Mouse (Mus musculus) kidney, embryonic 15.5 days (tissue): ENCODE results near the gene St7. TPM values are rescaled to one million over a fixed set of nuclear protein-coding genes. Genes with fewer than 3 reads are reported as not detected.
A peak's percentile ranks its signal among the peaks of the same experiment; 100 is the strongest.

Source experiments
- ATAC-seq: fragments of 200-750 bp; cut with Nextera tagmentation; replicated peaks from 2 replicates; pipeline ENCODE4 v1.8.0; 2017; ENCODE audit warnings: moderate TSS enrichment; ENCODE audit not compliant: low FRiP score
- H3K27ac ChIP-seq: fragments of 300-500 bp; sonication (generic); 2 replicates; pipeline ENCODE4 v1.5.1; 2015; ENCODE audit warnings: mild to moderate bottlenecking, inconsistent platforms
- H3K27me3 ChIP-seq: fragments of 300-500 bp; sonication (generic); 2 replicates; pipeline ENCODE4 v1.6.1; 2015; ENCODE audit warnings: inconsistent platforms
- H3K36me3 ChIP-seq: fragments of 300-500 bp; sonication (generic); 2 replicates; pipeline ENCODE4 v1.6.1; 2015; ENCODE audit warnings: inconsistent platforms
- H3K4me1 ChIP-seq: fragments of 300-500 bp; sonication (generic); 2 replicates; pipeline ENCODE4 v1.6.1; 2015; ENCODE audit warnings: inconsistent platforms
- H3K4me2 ChIP-seq: fragments of 300-500 bp; sonication (generic); 2 replicates; pipeline ENCODE4 v1.6.1; 2015; ENCODE audit warnings: moderate library complexity, mild to moderate bottlenecking, inconsistent platforms
- H3K4me3 ChIP-seq: fragments of 300-500 bp; sonication (generic); replicated peaks from 2 replicates; pipeline ENCODE4 v1.5.1; 2015; ENCODE audit warnings: mild to moderate bottlenecking, inconsistent platforms
- H3K9ac ChIP-seq: fragments of 300-500 bp; sonication (generic); 2 replicates; pipeline ENCODE4 v1.6.1; 2015; ENCODE audit warnings: mild to moderate bottlenecking, inconsistent platforms
- H3K9me3 ChIP-seq: fragments of 300-500 bp; sonication (generic); replicated peaks from 2 replicates; pipeline ENCODE4 v1.6.1; 2016; ENCODE audit warnings: inconsistent platforms
- WGBS: fragments of 180-500 bp; shearing (Covaris S2); methylation state at CpG from one replicate; pipeline ENCODE4 v1.1.7; 2015; ENCODE audit warnings: mixed read lengths; 5-methylcytosine and 5-hydroxymethylcytosine counted together
- polyA plus RNA-seq: library from polyadenylated mRNA; unstranded; fragments of >200 nt; fragmentation: Nextera tagmentation; extraction: Ambion mirVana; gene quantifications from 2 replicates; pipeline ENCODE4 v1.2.1, GENCODE M21; 2015

Gene St7
- 19.9 and 20.3 TPM in 2 replicates for polyA plus RNA-seq

DNA sequence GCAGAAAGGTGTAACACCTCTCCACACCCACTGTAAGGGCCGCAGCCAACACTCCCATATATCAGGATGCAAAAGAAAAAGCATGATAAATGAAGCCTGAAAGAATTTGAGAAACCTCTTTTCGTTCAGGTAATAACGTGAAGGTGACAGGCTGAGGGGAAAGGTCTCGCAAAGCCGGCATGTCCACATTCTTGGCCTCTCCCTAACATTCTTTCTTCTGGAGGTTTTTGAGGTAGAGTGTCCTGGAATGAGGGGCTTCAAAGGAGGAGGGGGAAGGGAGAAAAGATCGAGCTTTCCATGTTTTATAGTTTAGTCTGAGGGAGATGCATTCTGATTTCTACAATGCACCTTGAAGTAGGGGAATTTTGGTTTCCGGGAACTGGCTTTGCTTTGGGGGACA is at the start of gene St7:
Gene St7 (plus strand): TSS at position 287 of the 400 bp plus-strand sequence.
- Histone ChIP-seq H3K36me3 (peaks cover 7% of the 10 kb centered on the region; the same call in 1 of the 2 replicates), H3K27me3 (no peaks in the 10 kb centered on the region), H3K4me3 (peak within 1 kb of the TSS; percentile 82), H3K4me1 (peaks cover 18% of the 10 kb centered on the region), H3K4me2 (peak within 1 kb of the TSS; percentile 82), H3K9ac (peak within 1 kb of the TSS; percentile 82), H3K27ac (peak within 1 kb of the TSS; percentile 92), H3K9me3 (no peaks in the 10 kb centered on the region)
- no peak for ATAC-seq
- 61% methylated on average over 7 of the region's 7 CpGs for WGBS

- H3K27me3 ChIP-seq, result no peaks in the 10 kb centered on the region
- H3K4me1 ChIP-seq, result peaks cover 15% of the 10 kb centered on the region
- H3K9me3 ChIP-seq, result no peaks in the 10 kb centered on the region
- no peak overlapping the region for H3K9ac ChIP-seq
- no peak for ATAC-seq
- H3K27ac ChIP-seq, result no peak overlapping the region
- 68% methylated on average over 3 of the region's 3 CpGs for WGBS
- no peak overlapping the region for H3K4me3 ChIP-seq
- no peak overlapping the region for H3K4me2 ChIP-seq
- peaks cover 25% of the 10 kb centered on the region for H3K36me3 ChIP-seq
Observed at GRCm38 (mm10) chr6:17646107-17646506, 46.6 kb upstream of the St7 start.

DNA sequence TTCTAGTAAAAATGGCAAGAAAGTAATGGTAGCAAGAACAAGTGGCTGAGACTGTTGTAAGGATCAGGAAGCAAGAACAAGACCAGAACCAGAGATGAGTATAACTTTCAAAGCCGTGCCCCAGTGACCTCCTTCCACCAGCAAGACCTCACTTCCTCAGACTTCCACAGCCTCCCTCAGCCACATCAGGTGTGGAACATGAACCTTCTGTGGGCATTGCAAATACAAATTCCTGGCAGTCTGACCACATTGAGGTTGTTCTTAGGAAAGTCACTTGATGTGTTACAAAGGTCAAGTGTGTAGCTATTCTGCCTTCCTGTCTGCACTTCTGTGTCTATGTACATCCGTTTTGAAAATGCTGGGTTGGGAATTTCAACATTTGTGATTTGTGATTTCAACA is 40.6 kb upstream of the St7 start:
- no peak for ATAC-seq
- Histone ChIP-seq H3K27me3 (no peaks in the 10 kb centered on the region), H3K36me3 (peaks cover 66% of the 10 kb centered on the region), H3K27ac (no peak overlapping the region), H3K9ac (no peak overlapping the region), H3K4me1 (no peaks in the 10 kb centered on the region), H3K4me3 (no peak overlapping the region), H3K9me3 (no peaks in the 10 kb centered on the region), H3K4me2 (no peak overlapping the region)
- WGBS, result 83% methylated on average over 2 of the region's 2 CpGs

GRCm38 (mm10) chr6:17655080-17655479 is 37.7 kb upstream of the St7 start:
- no peaks in the 10 kb centered on the region for H3K27me3 ChIP-seq
- no peak overlapping the region for H3K27ac ChIP-seq
- ATAC-seq, result no peak
- no peak overlapping the region for H3K4me3 ChIP-seq
- whole genome bisulfite sequencing, result 91% methylated on average over 2 of the region's 2 CpGs
- peaks cover 63% of the 10 kb centered on the region for H3K36me3 ChIP-seq
- no peaks in the 10 kb centered on the region for H3K9me3 ChIP-seq
- H3K4me2 ChIP-seq, result no peak overlapping the region
- H3K4me1 ChIP-seq, result no peaks in the 10 kb centered on the region
- no peak overlapping the region for H3K9ac ChIP-seq

- H3K4me3 ChIP-seq, result no peak overlapping the region
- no peaks in the 10 kb centered on the region for H3K27me3 ChIP-seq
- WGBS, result 84% methylated on average over 1 of the region's 1 CpGs
- no peak overlapping the region for H3K27ac ChIP-seq
- no peak overlapping the region for H3K4me2 ChIP-seq
- no peaks in the 10 kb centered on the region for H3K4me1 ChIP-seq
- H3K9me3 ChIP-seq, result no peaks in the 10 kb centered on the region
- peaks cover 66% of the 10 kb centered on the region for H3K36me3 ChIP-seq
- H3K9ac ChIP-seq, result no peak overlapping the region
- ATAC-seq, result no peak
Observed at GRCm38 (mm10) chr6:17657308-17657707, 35.4 kb upstream of the St7 start.

DNA sequence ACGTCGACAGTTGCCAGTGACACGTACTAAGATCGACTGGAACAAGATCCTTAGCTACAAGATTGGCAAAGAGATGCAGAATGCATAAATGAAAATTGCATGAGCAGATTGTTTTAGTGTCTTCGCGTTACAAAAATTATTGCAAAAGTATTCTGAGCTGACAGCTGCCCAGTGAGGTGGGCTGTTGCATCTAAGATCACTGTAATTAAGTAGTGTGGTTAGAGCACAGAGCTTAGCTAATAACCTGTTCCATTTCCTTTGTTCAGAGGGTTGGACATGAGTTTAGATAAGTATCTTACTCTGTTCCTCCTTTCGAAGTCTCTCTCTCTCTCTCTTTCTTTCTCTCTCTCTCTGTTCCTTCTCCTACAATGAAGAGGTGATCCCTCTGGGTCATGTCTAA is 27.4 kb upstream of the St7 start:
- 93% methylated on average over 7 of the region's 7 CpGs for WGBS
- H3K36me3 ChIP-seq, result peaks cover 76% of the 10 kb centered on the region
- ATAC-seq, result no peak

GRCm38 (mm10) chr6:17666024-17666423 is 26.7 kb upstream of the St7 start:
- no peak overlapping the region for H3K4me3 ChIP-seq
- no peaks in the 10 kb centered on the region for H3K4me1 ChIP-seq
- no peak overlapping the region for H3K27ac ChIP-seq
- peaks cover 72% of the 10 kb centered on the region for H3K36me3 ChIP-seq
- no peak overlapping the region for H3K9ac ChIP-seq
- no peaks in the 10 kb centered on the region for H3K27me3 ChIP-seq
- H3K9me3 ChIP-seq, result no peaks in the 10 kb centered on the region
- ATAC-seq, result no peak
- no peak overlapping the region for H3K4me2 ChIP-seq

More for the DNA sequence above, 27.4 kb upstream of the St7 start:
- H3K27me3 ChIP-seq, result no peaks in the 10 kb centered on the region
- no peak overlapping the region for H3K4me3 ChIP-seq
- H3K9me3 ChIP-seq, result no peaks in the 10 kb centered on the region
- no peaks in the 10 kb centered on the region for H3K4me1 ChIP-seq
- H3K4me2 ChIP-seq, result no peak overlapping the region
- no peak overlapping the region for H3K9ac ChIP-seq
- H3K27ac ChIP-seq, result no peak overlapping the region

GRCm38 (mm10) chr6:17667813-17668212 is 24.9 kb upstream of the St7 start:
- H3K9me3 ChIP-seq, result no peaks in the 10 kb centered on the region
- no peaks in the 10 kb centered on the region for H3K4me1 ChIP-seq
- H3K36me3 ChIP-seq, result peaks cover 55% of the 10 kb centered on the region
- no peak for ATAC-seq
- H3K27ac ChIP-seq, result no peak overlapping the region
- no peak overlapping the region for H3K4me3 ChIP-seq
- H3K9ac ChIP-seq, result no peak overlapping the region
- whole genome bisulfite sequencing, result 90% methylated on average over 3 of the region's 3 CpGs
- no peak overlapping the region for H3K4me2 ChIP-seq
- H3K27me3 ChIP-seq, result no peaks in the 10 kb centered on the region

DNA sequence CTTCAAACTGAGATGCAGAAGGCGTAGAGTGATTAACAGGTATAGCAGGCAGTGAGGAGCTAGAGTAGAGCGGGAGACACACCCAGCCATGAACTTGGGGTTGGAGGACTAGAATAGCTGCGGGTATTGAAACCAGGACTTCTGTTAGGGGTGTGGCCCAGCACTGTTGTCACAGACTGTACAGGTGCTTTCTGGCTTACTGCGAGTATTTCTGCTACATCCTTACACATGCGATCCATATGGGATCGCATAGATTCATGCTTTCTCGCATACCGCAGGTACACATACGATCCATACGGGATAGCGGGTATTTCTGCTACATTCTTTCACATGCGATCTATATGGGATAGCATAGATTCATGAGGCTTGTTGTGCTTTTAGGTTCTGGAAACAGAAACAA is 24.4 kb upstream of the St7 start:
- Histone ChIP-seq H3K4me1 (no peaks in the 10 kb centered on the region), H3K27me3 (no peaks in the 10 kb centered on the region), H3K4me2 (no peak overlapping the region), H3K9me3 (no peaks in the 10 kb centered on the region), H3K36me3 (peaks cover 49% of the 10 kb centered on the region), H3K27ac (no peak overlapping the region), H3K4me3 (no peak overlapping the region), H3K9ac (no peak overlapping the region)
- WGBS, result 96% methylated on average over 12 of the region's 12 CpGs
- ATAC-seq, result no peak

GRCm38 (mm10) chr6:17669826-17670225 is 22.9 kb upstream of the St7 start:
- ATAC-seq, result no peak
- Histone ChIP-seq H3K4me3 (no peak overlapping the region), H3K36me3 (peaks cover 36% of the 10 kb centered on the region), H3K9me3 (no peaks in the 10 kb centered on the region), H3K4me2 (no peak overlapping the region), H3K27me3 (no peaks in the 10 kb centered on the region), H3K9ac (no peak overlapping the region), H3K4me1 (no peaks in the 10 kb centered on the region), H3K27ac (no peak overlapping the region)
- 88% methylated on average over 2 of the region's 2 CpGs for WGBS

DNA sequence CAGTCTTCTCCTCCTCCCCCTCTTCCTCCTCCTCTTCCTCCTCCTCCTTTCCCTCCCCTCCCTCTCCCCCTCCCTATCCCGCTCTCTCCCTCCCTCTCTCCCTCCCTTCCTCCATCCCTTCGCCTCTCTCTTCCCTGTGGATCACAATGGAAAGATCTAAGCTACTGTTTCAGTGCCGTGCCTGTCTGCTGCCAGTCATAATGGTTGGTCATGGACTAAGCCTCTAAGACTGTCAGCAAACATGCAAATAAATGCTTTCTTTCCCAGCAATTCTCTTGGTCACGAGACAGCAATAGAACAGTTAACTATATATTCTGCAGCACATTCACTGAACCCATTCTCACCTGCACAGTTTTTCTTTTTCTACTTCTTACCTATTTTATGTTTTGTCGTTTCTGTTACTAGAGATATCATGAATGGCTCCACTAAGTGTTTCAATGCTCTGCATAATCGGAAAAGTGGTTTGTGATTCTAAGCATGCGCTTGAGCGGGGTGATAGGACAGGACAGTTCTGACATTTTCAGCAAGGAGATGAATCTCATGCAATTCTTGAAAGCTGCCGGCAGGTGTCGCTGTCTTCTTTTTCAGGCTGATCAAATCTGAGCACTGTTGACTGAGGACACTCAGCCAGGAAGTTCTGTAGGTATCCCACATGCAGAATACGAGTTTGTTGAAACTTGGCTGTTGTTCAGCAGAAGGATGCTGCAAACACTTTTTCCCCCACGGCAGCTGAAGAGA is 17.5 kb upstream of the St7 start:
- Histone ChIP-seq H3K4me1 (no peaks in the 10 kb centered on the region), H3K9ac (no peak overlapping the region), H3K4me2 (no peak overlapping the region), H3K36me3 (no peaks in the 10 kb centered on the region), H3K27ac (no peak overlapping the region), H3K9me3 (no peaks in the 10 kb centered on the region), H3K27me3 (no peaks in the 10 kb centered on the region), H3K4me3 (no peak overlapping the region)
- WGBS, result 30% methylated on average over 12 of the region's 12 CpGs
- ATAC-seq, result 0 out of 2 replicates have a peak, but pooled peaks have one; percentile 64

- Histone ChIP-seq H3K27ac (no peak overlapping the region), H3K4me2 (no peak overlapping the region), H3K27me3 (no peaks in the 10 kb centered on the region), H3K4me1 (no peaks in the 10 kb centered on the region), H3K4me3 (no peak overlapping the region), H3K9me3 (no peaks in the 10 kb centered on the region), H3K36me3 (no peaks in the 10 kb centered on the region), H3K9ac (no peak overlapping the region)
- WGBS, result 74% methylated on average over 2 of the region's 2 CpGs
- no peak for ATAC-seq
Observed at GRCm38 (mm10) chr6:17677008-17677407, 15.7 kb upstream of the St7 start.
